Mouse (Mus musculus) T-cell, adult 2 months (primary cell): Measurements from ENCODE around the gene Slc3a1.

ENCODE experiments used
- DNase-seq: peaks from one replicate; pipeline ENCODE4 v3.0.0; 2022; ENCODE audit warnings: low spot score

The Slc3a1 gene

DNA sequence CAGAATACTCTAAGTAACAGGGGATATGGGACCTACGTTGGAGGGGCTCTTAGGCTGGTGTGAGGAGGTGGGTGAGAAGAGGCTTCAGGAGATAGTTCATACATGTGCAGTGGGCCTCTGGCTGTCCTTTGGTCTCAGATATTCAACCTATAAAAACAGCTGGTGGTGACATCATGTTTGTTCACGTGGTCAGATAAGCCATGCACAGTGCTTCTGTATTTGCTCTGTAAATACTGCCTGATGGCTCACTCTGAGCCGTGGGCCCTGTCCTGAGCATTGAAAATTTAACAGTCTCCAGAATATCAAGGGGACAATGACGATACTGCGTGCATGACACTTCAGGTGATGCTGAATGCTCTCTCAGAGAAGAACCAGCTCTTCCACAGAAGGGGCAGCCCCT, 9.7 kb downstream of the Slc3a1 start:
- DNase-seq: no peak

DNA sequence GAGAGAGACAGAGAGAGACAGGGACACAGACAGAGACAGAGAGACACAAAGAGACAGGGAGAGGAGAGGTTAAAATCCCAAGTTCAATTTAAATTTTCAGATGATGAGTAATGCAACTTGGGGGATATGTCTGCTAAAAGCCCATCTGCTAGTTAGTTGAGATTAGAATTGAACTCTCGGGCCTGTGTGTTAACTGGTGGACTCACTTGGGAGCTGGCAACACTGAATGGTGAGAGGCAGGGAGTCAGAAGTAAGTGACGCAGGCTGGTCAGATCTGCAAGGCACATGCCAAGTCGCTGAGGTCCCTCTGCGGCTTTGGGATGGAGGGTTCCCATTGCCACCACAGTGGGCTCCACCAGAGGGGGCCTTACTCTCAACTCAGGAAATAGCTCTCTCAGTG, 10.1 kb downstream of the Slc3a1 start:
- no peak for DNase-seq

DNA sequence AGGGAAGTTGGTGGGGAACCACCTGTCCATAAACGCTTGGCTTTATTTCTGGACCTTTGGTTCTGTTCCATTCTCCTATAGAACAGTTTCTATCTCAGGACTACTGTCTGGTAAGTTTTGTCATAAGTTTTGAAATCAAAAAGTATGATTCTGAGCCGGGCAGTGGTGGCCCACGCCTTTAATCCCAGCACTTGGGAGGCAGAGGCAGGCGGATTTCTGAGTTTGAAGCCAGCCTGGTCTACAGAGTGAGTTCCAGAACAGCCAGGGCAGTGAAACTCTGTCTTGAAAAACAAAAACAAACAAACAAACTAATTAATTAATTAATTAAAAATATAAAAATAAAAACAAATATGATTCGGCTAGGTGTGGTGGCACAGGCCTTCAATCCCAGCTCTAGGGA, 10.6 kb downstream of the Slc3a1 start:
- no peak for DNase-seq

DNA sequence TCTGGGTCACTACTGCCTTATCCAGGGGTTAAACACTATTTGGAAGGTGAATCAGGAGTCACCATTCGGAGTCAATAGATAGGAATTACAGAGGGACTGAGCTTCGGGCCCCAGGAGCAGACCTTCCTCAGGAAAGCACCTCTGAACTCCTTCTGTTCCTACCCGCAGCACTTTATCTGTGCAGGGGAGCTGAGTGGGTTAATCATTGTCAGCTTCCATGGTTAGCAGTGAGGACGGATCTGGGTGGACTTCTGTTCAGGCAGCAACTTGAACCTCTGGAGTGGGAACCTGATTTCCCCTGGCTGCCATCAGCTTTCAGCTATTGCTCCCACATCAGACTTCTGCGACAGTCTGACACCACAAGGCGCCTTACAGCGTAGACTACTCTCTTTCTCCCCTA, 12.7 kb downstream of the Slc3a1 start:
- no peak for DNase-seq

DNA sequence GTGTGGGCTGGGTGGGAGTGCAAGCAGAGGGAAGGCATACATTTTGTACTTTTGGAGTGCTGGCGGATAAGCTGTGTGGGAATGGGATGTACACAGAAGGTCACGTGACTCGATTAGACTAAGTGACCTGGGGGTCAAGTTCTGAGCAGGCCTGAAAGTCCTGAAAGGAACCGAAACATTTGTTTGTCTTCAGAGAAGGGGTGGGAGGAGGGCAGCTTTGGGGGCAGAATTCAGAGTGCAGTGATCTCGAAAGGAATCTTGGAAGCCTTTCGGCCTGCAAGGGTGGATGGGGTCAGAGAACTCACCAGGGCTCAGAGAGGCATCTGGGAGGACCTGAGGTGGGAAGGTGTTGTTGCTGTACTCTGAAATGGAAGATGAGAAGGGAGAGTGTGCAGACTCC, 14.2 kb downstream of the Slc3a1 start:
- no peak for DNase-seq

DNA sequence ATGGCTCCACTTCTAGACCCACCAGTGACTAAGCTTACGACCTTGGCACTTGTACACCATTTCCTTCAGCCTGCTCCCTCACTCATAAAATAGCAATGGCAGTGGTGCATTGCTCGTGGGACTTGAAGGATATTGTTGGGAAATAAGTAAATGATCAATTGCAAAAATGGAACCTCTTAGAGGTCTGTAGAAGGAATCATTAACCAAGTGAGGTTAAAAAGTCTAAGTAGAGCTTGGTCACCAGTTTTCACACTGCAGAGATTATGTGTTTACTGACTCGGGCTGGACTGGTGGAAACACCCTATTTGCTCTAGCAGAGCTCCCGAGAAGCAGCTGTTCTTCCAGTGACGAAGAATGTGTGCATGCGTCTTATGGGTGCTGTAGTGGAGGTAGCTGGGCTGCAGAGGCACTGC, 15.2 kb downstream of the Slc3a1 start:
- DNase-seq: no peak

DNA sequence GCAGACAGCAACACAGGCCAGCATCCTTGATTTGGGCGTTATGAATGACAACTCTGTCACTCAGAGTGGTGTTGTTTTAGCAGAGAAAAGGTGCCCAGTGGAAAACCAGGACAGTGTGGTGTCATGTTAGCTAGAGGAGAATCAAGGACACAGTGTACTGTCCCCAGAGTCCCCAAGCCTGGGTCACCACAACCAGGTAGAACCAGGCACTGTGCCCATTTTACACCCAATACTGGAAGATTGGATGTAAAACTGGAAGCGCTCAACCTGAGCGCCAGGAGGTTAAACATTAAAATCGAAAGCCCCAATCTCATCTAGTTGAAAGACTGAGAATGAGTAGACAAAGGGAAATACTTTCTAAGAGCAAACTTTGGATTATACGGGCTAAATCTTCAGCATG, 16.3 kb downstream of the Slc3a1 start:
- DNase-seq: no peak

DNA sequence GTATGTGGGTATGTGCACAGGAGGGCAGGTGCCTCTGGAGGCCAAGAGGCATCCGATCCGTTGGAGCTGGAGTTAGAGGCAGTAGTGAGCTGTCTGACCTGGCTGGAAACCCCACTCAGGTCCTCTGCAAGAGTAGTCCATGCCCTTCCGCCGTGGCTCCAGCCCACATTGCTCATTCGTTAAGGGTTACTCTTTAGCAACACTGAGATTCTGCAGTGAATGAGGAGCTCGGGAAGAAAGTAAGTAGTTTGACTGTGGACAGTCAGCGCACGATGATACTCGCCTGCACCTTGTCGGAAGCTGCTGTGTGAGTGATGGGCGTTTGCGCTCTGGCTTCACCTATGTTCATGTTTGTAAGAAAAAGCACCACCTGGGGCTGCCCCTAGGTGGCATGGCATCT, 17.0 kb downstream of the Slc3a1 start:
- no peak for DNase-seq

DNA sequence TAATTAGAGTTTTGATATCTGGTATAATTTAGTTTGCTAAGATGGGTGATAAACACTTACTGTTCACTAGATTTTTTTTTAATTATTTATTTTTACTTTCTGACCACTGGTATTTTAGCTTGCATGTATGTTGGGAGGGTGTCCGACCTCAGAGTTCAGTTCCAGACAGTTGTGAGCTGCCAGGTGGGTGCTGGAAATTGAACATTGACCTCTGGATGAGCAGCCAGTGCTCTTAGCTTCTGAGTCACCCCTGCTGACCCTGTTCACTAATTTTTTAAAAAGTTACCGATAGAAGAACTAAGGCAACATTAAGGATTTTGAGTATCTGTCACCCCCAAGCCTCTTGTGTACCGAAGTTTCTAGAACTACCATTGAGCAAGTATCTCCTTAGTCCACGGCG, 20.2 kb downstream of the Slc3a1 start:
- DNase-seq: no peak

DNA sequence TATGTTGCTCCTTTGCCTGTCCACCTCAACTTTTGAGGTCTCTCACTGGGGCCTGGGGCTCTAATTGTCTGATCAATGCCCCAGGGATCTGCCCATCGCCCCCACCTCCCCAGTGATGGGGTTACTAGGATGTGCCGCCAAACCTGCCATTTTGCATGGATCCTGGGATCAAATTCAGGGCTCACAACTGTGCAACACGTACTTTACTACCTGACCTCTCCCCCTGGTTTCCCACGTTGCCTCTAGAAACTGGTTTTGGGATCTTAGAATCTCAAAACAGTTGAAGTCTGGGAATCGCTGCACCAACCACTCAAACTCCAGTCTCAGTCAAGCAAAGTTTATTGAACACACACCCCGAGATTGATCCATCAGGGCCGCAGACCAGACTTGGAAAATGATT, 30.1 kb downstream of the Slc3a1 start:
- DNase-seq: no peak

DNA sequence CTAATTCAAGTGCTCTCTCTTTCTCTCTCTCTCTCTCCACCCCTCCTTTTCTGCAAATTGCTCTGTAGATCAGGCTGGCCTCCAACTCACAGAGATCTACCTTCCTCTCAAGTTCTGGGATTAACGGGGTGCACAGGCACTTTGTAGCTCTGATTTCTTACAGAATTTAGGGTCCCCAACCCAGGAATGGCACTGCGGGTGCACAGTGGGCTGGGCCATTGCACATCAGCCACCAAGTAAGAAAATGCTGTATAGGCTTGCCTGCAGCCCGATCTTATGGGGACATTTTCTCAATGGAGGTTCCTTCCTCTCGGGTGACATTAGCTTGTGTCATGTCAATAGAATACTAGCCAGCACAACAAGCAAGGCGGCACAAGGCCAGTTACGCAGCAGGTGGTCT, 31.0 kb downstream of the Slc3a1 start:
- no peak for DNase-seq

DNA sequence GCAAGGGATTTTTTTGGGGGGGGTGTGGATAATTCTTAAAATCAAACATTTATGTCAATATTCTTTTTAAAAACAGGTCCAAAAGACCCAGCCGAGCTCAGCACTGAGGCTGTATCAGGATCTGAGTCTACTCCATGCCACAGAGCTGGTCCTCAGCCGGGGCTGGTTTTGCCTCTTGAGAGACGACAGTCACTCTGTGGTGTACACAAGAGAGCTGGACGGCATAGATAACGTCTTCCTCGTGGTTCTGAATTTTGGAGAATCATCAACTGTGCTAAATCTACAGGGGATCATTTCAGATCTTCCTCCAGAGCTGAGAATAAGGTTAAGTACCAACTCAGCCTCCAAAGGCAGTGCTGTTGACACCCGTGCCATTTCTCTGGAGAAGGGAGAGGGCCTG, 35.4 kb downstream of the Slc3a1 start:
- DNase-seq: no peak

DNA sequence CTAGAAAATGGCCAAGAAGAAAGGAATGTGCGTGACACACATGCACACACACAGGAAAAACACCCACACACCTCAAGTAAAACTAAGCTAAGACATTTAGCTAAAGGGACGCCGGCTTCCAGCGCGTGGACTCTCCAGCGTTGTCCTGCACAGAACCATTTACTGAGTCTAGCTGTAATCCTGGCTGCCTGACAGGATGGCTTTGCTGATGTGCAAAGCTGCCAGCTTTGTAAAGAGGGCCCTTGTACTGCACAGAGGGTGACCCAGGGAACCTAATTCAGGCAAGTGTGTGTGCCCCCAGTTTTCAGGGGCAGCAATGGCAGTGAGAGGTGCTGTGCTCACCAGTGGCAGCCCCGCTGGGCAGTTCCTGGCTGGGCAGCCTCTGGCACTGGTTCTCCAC, 39.2 kb downstream of the Slc3a1 start:
- DNase-seq: no peak

DNA sequence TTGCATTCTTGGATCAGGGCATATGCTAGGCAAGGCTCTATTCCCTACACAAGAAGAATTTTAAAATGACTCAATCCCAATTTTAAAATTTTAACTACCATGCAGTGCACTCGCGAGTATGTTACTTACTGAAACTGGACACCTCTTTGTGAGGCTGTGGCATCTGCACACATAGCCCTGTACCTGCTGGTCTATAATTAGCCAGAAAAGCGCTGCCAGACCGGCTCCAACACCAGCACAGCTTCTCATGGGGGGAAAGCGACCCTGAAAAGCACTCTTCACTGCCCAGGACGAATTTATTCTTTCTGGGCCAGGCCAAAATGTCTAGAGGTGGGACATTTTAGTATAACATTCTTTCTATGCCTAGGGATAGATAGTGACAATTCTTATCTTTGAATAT, 42.5 kb downstream of the Slc3a1 start:
- no peak for DNase-seq

DNA sequence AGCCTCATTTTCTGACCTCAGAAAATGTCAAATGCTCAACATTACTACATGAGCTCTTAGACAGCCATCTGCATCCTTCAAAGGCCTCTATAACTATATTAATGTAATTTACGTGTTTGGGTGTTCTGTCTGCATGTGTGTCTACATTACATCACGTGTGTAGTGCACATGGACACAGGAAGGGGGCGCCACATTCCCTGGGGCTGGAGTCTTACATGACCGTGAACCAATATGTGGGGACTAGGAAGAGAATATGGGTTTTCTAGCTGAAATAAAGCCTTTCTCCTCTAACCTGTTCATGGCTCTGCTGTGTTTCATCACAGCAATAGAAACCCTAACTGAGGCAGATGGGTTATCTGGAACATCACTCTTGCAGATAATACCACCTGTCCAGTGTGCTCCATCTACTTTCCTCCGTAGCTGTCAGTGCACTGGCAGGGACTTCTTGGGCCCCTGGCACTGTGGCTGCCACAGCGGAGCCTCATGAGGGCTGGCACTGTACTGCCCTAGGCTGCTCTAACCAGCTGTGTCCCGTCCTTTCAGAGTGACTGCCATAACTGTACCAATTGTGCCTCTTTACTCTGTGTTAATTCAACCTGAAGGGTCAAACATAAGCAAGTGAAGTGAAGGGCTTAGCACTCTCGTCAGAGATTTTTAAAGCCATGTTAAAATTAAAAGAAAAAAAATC, 43.1 kb downstream of the Slc3a1 start:
- DNase-seq: no peak

DNA sequence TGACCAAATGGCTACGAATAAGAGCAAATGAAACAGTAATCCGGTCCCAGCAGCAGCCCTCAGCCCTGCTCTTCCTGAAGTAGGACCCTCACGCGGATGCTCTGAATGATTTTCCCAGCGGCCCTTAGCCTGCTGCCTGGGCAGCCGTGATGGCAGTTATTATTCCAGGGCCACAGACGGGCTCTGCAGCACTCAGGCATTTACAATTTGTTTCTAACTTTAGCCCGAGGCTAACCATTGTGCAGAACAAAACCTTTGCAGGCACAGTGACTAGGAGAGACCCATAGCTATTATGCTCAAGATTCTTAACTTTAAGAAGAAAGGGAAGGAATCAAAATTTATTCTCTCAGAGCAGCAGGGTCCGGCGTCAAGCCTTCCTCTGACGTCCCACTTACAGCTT, 44.2 kb downstream of the Slc3a1 start:
- DNase-seq: no peak

DNA sequence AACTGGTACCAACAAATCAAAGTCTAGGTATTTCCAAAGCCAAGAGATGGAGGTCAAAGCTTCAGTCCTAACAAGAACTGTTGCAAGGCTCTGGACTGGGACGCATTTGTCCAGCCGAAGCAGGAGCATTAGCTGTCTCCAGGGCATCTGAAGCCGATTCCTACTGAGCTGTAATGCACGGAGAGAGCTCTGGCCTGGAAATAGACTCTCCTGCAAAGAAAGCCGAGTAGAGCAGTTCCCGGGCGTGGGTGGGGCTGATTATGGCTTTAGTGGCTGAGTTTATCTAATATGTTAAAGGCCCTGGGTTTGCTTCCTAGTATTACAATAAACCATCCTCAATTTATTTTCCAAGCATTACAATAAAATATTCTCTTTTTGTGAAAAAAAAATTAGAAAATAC, 45.0 kb downstream of the Slc3a1 start:
- DNase-seq: no peak

DNA sequence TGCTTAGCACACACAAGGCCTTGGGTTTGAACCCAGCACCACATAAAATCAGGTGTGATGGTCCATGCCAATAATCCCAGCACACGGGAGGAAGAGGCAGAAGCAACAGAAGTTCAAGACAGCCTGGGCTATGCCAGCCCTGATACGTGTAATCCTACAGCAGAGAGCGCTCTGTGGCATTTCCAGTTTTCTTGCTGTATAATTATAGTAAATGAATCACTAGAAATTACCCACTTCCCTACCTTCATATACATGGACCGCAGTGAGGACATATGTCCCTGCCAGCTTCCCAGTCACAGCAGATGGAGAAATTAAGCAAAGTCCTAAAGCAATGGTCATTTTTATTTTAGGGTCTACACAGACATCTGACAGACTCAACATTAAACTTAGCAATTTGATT, 45.9 kb downstream of the Slc3a1 start:
- no peak for DNase-seq

DNA sequence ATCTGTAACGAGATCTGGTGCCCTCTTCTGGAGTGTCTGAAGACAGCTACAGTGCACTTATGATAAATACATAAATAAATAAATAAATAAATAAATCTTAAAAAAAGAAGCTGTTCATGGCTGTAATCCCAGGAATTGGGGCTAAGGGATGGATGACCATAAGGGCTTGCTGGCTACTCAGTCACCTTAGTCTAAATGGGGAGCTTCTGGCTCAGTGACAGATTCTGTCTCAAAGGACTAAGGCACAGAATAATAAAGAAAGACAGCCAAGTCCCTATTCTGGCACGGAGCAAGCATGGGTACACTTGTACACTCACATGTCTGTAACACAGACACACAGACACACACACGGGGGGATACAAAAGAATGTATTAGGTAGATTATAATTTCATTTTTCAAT, 51.1 kb downstream of the Slc3a1 start:
- DNase-seq: no peak

DNA sequence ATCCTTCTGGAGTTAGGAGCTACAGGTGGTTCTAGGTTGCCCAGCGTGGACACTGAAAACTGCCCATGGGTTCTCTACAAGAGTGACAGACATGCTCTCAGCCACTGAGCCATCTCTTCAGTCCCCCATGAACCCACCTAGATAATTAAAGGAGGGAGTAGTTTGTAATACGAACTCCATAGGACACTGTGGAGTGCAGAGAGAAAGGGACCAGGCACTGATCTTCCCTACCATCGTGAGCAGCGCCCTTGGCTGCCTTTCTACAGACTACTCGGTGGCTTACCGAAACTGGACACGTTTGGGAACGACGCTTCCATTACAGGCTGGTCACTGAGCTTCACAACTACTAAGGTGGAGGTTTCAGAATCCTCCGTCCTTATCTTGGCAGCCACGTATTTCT, 52.6 kb downstream of the Slc3a1 start:
- DNase-seq: no peak

DNA sequence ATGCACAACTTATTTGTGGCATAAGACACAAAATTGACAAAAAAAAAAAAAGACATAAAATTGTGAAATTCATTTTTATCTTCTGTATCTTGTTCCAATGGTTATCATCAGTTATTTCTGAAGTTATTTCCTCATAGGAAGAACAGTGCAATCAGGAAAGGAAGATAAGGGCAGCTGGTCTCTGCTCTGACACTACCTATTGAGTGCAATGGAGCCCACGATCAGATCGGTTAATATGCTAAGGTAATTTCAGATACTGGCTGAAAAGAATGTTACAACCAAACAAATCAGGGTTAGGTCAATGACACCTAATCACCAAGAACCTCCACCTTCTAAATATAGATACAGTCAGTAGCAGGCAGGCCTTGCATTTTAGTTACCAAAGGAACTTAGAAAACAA, 57.2 kb downstream of the Slc3a1 start:
- DNase-seq: no peak

DNA sequence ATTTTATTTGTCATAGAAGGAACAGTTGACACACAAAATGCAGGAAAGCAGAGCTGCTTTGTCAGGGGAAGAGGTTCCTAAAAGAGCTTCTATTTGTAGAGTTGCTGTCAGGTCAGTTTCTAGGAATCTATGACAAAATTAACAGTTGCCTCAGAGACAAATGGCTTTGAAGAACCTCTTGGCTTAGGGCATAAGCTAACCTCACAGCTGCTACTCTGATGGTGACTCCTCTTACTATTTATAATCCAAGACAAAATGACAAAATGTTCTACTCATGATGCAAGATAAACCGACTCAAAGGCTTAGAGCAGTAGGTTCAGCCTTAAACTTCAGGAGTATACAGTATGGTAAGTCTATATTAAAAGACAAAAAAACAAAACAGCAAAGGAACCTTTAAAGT, 58.3 kb downstream of the Slc3a1 start:
- no peak for DNase-seq

DNA sequence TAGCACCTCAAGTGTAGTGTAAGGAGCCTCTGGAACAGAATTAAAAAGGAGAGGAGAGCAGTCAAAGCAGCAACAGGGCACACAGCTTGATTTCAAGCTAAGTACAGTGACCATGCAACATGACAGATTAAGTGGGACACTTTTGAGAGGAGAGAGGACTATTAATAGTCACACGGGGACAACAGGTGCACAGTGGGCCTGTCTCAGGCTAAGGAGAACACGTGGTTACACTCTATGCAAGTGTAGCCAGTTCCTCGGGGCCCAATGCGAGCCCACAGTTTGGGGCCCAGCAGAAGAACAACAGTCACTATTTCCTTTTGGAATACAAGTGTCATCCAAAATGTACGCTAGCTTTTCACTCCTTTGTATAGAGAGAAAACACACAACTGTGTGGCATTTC, 59.4 kb downstream of the Slc3a1 start:
- no peak for DNase-seq

DNA sequence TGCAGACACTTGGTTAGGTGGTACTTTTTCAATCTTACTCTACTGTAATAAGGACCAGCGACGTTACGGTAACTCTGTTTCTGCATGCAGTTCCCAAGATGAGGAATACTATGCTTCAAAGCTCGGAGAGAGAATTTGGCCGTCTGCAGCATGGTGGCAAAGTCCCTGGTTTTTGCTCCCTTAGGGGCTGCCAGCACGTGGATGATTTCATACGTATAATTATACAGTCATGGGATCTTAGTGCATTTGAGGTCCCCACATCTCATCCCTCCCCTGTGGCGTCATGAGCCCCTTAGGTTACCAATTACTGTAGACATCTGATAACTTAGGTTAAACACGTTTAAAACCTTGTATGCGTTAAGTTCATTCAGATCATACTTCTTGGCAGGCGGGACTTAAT, 60.2 kb downstream of the Slc3a1 start:
- DNase-seq: no peak

DNA sequence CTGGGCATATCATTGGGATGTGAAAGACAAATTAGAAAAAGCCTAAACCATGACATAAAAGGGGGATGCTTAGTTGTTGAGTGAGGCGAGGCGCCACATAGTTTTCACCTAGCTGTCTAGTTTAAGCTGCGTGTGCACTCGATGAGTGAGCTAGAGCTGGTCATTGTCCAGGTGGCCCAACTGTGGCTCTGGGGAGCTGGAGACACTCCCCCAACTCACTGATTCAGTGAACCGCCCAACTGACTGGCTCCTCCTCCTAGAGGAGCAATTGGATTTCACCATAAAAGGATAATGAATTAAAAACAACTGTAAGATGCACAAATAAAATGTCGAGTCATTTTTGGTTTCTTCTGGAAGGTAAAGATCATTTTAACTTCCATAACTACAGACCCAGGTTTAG, 60.8 kb downstream of the Slc3a1 start:
- no peak for DNase-seq
